Mouse (Mus musculus) T-helper 17 cell (primary cell): ENCODE results near the gene Tmem26.

Experiments
- in situ Hi-C, 2 experiments: fragments of 300-600 bp; cut with MboI, MseI; formaldehyde crosslinking; loops; 1 replicate in 1 of 2; 2 replicates in 1 of 2; pipeline ENCODE4 v1.15.1; 2025; ENCODE audit warnings: high pct_unique_total_duplicates in 2 of 2

Tmem26 gene

GRCm38 (mm10) chr10:68740251-68740650 is 16.8 kb downstream of the Tmem26 start:
- in situ Hi-C loops = no loop called here

GRCm38 (mm10) chr10:68750921-68751320 is 27.5 kb downstream of the Tmem26 start:
- in situ Hi-C loops = no loop called here

GRCm38 (mm10) chr10:68759238-68759637 is 35.8 kb downstream of the Tmem26 start:
- in situ Hi-C loops = no loop called here

GRCm38 (mm10) chr10:68759789-68760188 is 36.3 kb downstream of the Tmem26 start:
- in situ Hi-C loops = no loop called here

GRCm38 (mm10) chr10:68781067-68781868 is 57.8 kb downstream of the Tmem26 start:
- in situ Hi-C loops = no loop called here

GRCm38 (mm10) chr10:68782724-68783123 is 59.3 kb downstream of the Tmem26 start:
- in situ Hi-C loops = no loop called here

GRCm38 (mm10) chr10:68783856-68784255 is 60.4 kb downstream of the Tmem26 start:
- in situ Hi-C loops = no loop called here

GRCm38 (mm10) chr10:68784463-68784862 is 61.0 kb downstream of the Tmem26 start:
- in situ Hi-C loops = no loop called here

GRCm38 (mm10) chr10:68795466-68795865 is 72.0 kb downstream of the Tmem26 start:
- in situ Hi-C loops = no loop called here

GRCm38 (mm10) chr10:68799883-68800282 is 76.4 kb downstream of the Tmem26 start:
- in situ Hi-C loops = no loop called here

GRCm38 (mm10) chr10:68800339-68800738 is 76.9 kb downstream of the Tmem26 start:
- in situ Hi-C loops = no loop called here

GRCm38 (mm10) chr10:68806328-68806727 is 82.9 kb downstream of the Tmem26 start:
- in situ Hi-C loops = no loop called here

- in situ Hi-C loops = no loop called here
These were observed 87.5 kb downstream of the Tmem26 start for GRCm38 (mm10) chr10:68810958-68811357.

- in situ Hi-C loops = no loop called here
These were observed 89.3 kb downstream of the Tmem26 start for GRCm38 (mm10) chr10:68812699-68813098.

GRCm38 (mm10) chr10:68817281-68817680 is 93.8 kb downstream of the Tmem26 start:
- in situ Hi-C loops = no loop called here

GRCm38 (mm10) chr10:68818065-68818759 is 94.8 kb downstream of the Tmem26 start:
- in situ Hi-C loops = no loop called here

GRCm38 (mm10) chr10:68824519-68824918 is 101.1 kb downstream of the Tmem26 start:
- in situ Hi-C loops = no loop called here
